Mouse (Mus musculus): ENCODE measurements at regions not wholly inside any gene's neighbourhood (a gene's known extent, or its start where the extent isn't known, plus 50 kb on each side); places are given as distances from the start of the nearest gene placed in this dataset.

DNA sequence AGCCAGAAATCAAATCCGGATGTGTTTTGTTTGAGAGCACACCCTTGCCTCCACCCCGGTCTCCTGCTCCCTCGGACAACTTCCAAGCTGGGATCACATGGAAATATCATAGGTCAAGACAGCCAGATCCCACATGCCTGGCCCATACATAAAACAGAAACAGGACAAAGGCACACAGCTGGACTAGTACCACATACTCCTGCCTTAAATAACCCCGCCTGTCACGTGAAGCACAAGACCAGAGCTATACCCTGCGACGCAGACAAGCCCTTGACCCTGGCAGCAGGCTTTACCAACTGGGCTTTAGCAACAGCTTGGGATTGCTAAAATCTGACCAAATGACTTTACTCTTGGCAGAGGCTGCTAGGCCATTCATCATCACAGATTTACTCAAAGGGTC, 313.3 kb upstream of the Jarid2 start:
- TF ChIP-seq CTCF (IDR thresholded peaks at IDR 0.05; ENCODE audit: control insufficient read depth, insufficient read depth, insufficient read length) (no peak), MAX (IDR thresholded peaks at IDR 0.05) (no peak)

Measured in C2C12 (cell line).